Mouse (Mus musculus) gastrocnemius, adult 18-20 months (tissue): ENCODE results near the gene 4833423E24Rik. TPM values are rescaled to one million over a fixed set of nuclear protein-coding genes. Genes with fewer than 3 reads are reported as not detected.
A peak's percentile ranks its signal among the peaks of the same experiment; 100 is the strongest.

Experiments used
- DNase-seq: peaks from one replicate; pipeline ENCODE4 v3.0.0; 2021; ENCODE audit warnings: low spot score
- long read RNA-seq, 2 experiments: library from polyadenylated mRNA; stranded (forward); transcript quantifications; one replicate each; pipeline ENCODE4 v2.0.0; 2021
- total RNA-seq, 2 experiments: library from RNA; stranded (reverse); gene quantifications; 2 replicates each; pipeline ENCODE4 v1.2.3; 2021

Gene 4833423E24Rik
- not detected for total RNA-seq
- long read RNA-seq, experiment 1 = 0 reads
- long read RNA-seq, experiment 2 = 0 reads

GRCm38 (mm10) chr2:85518879-85519278, at the start of gene 4833423E24Rik:
Gene 4833423E24Rik, minus strand, starts transcription at chr2:85519024.
- DNase-seq = no peak

- peak; percentile 13 for DNase-seq
Observed at GRCm38 (mm10) chr2:85561187-85561586, 42.4 kb upstream of the 4833423E24Rik start.

GRCm38 (mm10) chr2:85560226-85560625, 41.4 kb upstream of the 4833423E24Rik start:
- DNase-seq = no peak

GRCm38 (mm10) chr2:85554806-85555205, 36.0 kb upstream of the 4833423E24Rik start:
- DNase-seq = no peak

DNA sequence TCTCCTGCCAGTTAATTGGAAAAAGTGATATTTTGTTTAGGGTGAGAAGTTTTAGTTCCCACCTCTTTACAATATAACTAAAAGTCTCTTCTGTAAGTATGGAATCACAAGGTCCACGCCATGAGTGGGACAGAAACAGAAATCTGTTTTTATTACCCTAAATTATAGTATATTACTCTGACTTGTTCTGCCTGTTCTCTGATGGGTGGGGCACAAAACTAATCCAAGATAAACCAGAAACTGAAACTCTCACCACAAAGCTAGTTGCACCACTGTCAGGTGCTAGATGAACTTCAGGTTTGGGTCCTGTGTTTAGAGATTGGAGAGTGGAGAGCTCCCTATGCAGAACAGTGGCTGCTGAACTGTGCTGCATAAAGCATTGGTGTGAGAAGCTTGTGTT, 15.1 kb upstream of the 4833423E24Rik start:
- no peak for DNase-seq

GRCm38 (mm10) chr2:85532082-85532778, 13.4 kb upstream of the 4833423E24Rik start:
- DNase-seq = no peak

DNA sequence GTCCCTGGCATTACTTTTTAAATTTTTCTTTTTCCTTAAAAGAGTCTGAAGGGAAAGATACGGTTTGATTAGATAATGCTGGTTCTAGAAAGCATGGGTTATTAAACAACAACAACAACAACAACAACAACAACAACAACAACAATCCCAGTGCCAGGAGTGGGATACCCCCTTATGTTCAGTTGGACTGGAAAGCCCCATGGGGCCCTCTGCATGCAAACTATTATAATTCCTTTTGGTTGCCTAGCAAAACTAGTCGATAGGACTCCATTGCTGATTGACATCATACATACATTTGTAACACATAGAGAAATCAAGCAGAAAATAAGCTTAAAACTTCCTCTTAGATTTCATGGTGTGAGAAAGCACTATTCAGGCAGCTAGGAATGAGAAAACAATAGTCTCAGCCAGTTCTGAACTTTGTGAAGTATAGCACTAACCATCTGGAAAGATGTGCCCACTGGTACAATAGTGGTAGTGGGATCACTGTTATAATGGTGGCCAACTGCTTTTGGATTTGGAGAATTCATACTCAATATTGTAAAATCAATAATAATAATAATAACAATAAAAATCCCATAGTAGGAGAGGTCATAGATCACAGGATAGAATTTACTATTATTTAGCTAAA, 4.2 kb upstream of the 4833423E24Rik start:
- DNase-seq = no peak

- DNase-seq = no peak
Observed at GRCm38 (mm10) chr2:85518292-85518691, 532 bp downstream of the 4833423E24Rik start.

- DNase-seq = no peak
Observed at GRCm38 (mm10) chr2:85510376-85510775, 8.4 kb downstream of the 4833423E24Rik start.

DNA sequence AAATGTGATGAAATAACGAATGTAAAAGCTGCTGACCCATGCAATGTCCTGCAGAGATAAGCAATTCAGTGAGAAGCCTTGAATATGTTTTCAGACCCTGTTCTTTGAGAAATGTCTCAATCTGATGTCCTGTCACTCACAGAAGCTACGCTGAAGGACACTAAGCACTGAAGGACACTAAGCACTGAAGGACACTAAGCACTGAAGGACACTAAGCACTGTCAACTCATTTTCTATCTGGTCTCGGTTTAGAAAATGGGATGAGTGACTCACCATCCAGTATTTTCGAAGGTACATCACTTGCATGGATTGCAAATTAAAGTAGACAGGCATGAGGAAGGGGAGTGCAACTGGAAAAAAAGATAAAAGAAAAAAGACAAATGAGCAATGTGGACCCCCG, 28.4 kb downstream of the 4833423E24Rik start:
- no peak for DNase-seq

DNA sequence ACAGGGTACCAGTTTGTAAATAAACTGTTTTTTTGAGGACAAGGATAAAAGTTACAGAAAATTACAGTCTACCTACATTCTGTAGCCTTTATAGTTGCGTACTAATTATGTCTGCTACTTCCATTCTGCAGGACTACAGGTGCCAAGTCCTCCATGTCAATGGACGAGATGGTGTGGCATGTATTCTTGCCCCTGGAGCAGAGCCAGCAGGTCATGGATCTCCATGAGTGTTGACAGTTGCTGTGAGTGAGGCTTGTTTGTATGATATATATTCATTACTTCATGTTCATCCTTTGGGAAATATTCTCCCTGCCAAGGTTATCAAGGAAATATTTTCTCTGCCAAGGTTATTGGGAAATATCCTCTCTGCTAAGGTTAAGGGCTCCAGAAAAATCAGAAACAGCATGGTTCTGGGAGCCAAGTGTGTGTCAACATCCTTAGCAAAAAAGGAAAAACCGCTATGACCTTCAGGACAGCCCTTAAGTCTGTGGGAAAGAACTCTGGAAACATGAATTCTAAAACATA, 52.0 kb downstream of the 4833423E24Rik start:
- DNase-seq = no peak

GRCm38 (mm10) chr2:85443539-85443938, 75.3 kb downstream of the 4833423E24Rik start, which contains the start of gene Olfr995:
Gene Olfr995, minus strand, starts transcription at chr2:85443639.
- DNase-seq = no peak

- DNase-seq = no peak
Observed at GRCm38 (mm10) chr2:85442546-85442945, 76.3 kb downstream of the 4833423E24Rik start.

DNA sequence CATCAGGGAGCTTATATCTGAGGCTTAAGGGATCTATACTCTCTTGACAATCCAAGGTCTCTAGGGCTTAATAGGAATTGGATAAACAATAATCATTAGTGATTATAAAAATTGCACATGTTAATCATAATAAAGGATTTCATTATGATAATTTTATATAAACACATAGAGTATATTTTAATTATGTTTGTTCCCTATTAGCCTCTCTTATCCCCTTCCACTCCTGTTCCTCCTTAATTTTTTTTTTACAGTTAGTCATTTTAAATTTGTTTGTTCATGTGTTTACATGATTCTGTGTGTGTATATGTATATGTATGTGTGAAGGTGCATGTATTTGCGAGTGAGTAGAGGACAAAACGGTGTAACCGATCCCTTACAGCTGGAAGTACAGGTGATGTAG, 82.5 kb downstream of the 4833423E24Rik start, which contains the start of gene Olfr994:
TSS of gene Olfr994 (minus strand) at position 101 of the 400 bp plus-strand sequence.
- DNase-seq = no peak

Other genes with a start within 250 kb of the 4833423E24Rik start
- gene Olfr987, start 179.7 kb downstream of the 4833423E24Rik start, total RNA-seq = not detected
- not detected for gene Olfr988, start 155.8 kb downstream of the 4833423E24Rik start, total RNA-seq
- gene Olfr992, start 109.6 kb downstream of the 4833423E24Rik start, total RNA-seq = not detected
- not detected for gene Olfr993, start 104.1 kb downstream of the 4833423E24Rik start, total RNA-seq
- not detected for gene Olfr994, start 82.6 kb downstream of the 4833423E24Rik start, total RNA-seq
- gene Olfr995, start 75.4 kb downstream of the 4833423E24Rik start, total RNA-seq = not detected
- not detected for gene Olfr996, start 60.2 kb upstream of the 4833423E24Rik start, total RNA-seq
- gene Olfr998, start 69.9 kb upstream of the 4833423E24Rik start, total RNA-seq = not detected
- not detected for gene Olfr1000, start 92.9 kb upstream of the 4833423E24Rik start, total RNA-seq
- not detected for gene Olfr1002, start 131.7 kb upstream of the 4833423E24Rik start, total RNA-seq
- not detected for gene Olfr154, start 145.4 kb upstream of the 4833423E24Rik start, total RNA-seq
- gene Olfr1006, start 159.7 kb upstream of the 4833423E24Rik start, total RNA-seq = not detected
- not detected for gene Olfr1008, start 170.4 kb upstream of the 4833423E24Rik start, total RNA-seq
- gene Olfr1009, start 196.4 kb upstream of the 4833423E24Rik start, total RNA-seq = not detected
- not detected for gene Olfr1012, start 243.7 kb upstream of the 4833423E24Rik start, total RNA-seq
- not detected for gene Olfr1013, start 248.1 kb upstream of the 4833423E24Rik start, total RNA-seq